In genomic region chr5:24053245-24054190, GRCm38 (mm10) we compare ENCODE assay signal across 9 mouse cellular contexts. TPM values are rescaled to one million over a fixed set of nuclear protein-coding genes. Genes with fewer than 3 reads are reported as not detected.
A peak's percentile ranks its signal among the peaks of the same experiment; 100 is the strongest.
DNase-seq lines count a peak whose midpoint lies in the region; ATAC-seq lines count a peak whose summit lies in the region.
"Had no signal": no experiment of that assay in that cellular context is flagged by ENCODE, and none has a peak within 500 bp of the region (broad histone marks: within the 10 kb centered on the region; RNA-seq: fewer than 3 reads in every experiment).

No protein-coding gene starts in this region.

- no peaks in the 10 kb centered on the region for H3K27me3 ChIP-seq in hindbrain, embryonic 14.5 days (ENCODE audit: control insufficient read depth, insufficient read depth, low read length)
- no peaks in the 10 kb centered on the region for H3K27me3 ChIP-seq in hindbrain, embryonic 16.5 days (replicated peaks; ENCODE audit: control insufficient read depth, insufficient read depth, low read length)
- no peaks in the 10 kb centered on the region for H3K27me3 ChIP-seq in lung, embryonic 16.5 days (ENCODE audit: control insufficient read depth, insufficient read depth, low read depth, low read length)

- ATAC-seq in hindbrain, embryonic 14.5 days (ENCODE audit: low FRiP score): no peak
- no peak for ATAC-seq in hindbrain, embryonic 16.5 days
- ATAC-seq in lung, embryonic 16.5 days (ENCODE audit: low read depth): peak; percentile 87
- ATAC-seq: intestine, postnatal 0 days had no signal

- no peak overlapping the region for H3K4me2 ChIP-seq in hindbrain, embryonic 14.5 days (replicated peaks)
- no peak overlapping the region for H3K4me2 ChIP-seq in hindbrain, embryonic 16.5 days (ENCODE audit: low read length)
- H3K4me2 ChIP-seq in lung, embryonic 16.5 days (ENCODE audit: low read depth, low read length): peak overlapping the region; percentile 26; the same call in 1 of the 2 replicates

- H3K36me3 ChIP-seq in hindbrain, embryonic 14.5 days (replicated peaks; ENCODE audit: control insufficient read depth, insufficient read depth): no peaks in the 10 kb centered on the region
- no peaks in the 10 kb centered on the region for H3K36me3 ChIP-seq in hindbrain, embryonic 16.5 days (ENCODE audit: control insufficient read depth, insufficient read depth, low read length)
- H3K36me3 ChIP-seq in lung, embryonic 16.5 days (ENCODE audit: control insufficient read depth, insufficient read depth, low read length): no peaks in the 10 kb centered on the region

- peaks cover 6% of the 10 kb centered on the region for H3K4me1 ChIP-seq in hindbrain, embryonic 14.5 days (replicated peaks; ENCODE audit: control insufficient read depth, insufficient read depth, low read length)
- no peaks in the 10 kb centered on the region for H3K4me1 ChIP-seq in hindbrain, embryonic 16.5 days (ENCODE audit: control insufficient read depth, insufficient read depth, low read depth, low read length)
- H3K4me1 ChIP-seq in lung, embryonic 16.5 days (replicated peaks; ENCODE audit: control insufficient read depth, insufficient read depth, low read length): peaks cover 12% of the 10 kb centered on the region

- 52% methylated on average over 9 of the region's 9 CpGs for WGBS in hindbrain, embryonic 14.5 days
- 41% methylated on average over 9 of the region's 9 CpGs for WGBS in hindbrain, embryonic 16.5 days
- 26% methylated on average over 9 of the region's 9 CpGs for WGBS in lung, embryonic 16.5 days

- H3K27ac ChIP-seq in hindbrain, embryonic 14.5 days: peak overlapping the region; percentile 32; the same call in 1 of the 2 replicates
- H3K27ac ChIP-seq in hindbrain, embryonic 16.5 days (ENCODE audit: low read depth, low read length): no peak overlapping the region
- peak overlapping the region; percentile 67 for H3K27ac ChIP-seq in lung, embryonic 16.5 days (ENCODE audit: low read length)

- no peak overlapping the region for H3K4me3 ChIP-seq in hindbrain, embryonic 14.5 days (replicated peaks; ENCODE audit: low read length)
- H3K4me3 ChIP-seq in hindbrain, embryonic 16.5 days (ENCODE audit: low read length): no peak overlapping the region
- H3K4me3 ChIP-seq in lung, embryonic 16.5 days (ENCODE audit: low read length): no peak overlapping the region

- H3K9me3 ChIP-seq in hindbrain, embryonic 14.5 days (ENCODE audit: control insufficient read depth, low read length): peaks cover 10% of the 10 kb centered on the region
- peaks cover 3% of the 10 kb centered on the region; the same call in 1 of the 2 replicates for H3K9me3 ChIP-seq in hindbrain, embryonic 16.5 days (ENCODE audit: control insufficient read depth, low read length)
- H3K9me3 ChIP-seq in lung, embryonic 16.5 days (ENCODE audit: control insufficient read depth, low read length): no peaks in the 10 kb centered on the region

- H3K9ac ChIP-seq in hindbrain, embryonic 14.5 days: no peak overlapping the region
- H3K9ac ChIP-seq in hindbrain, embryonic 16.5 days (ENCODE audit: low read depth, low read length): no peak overlapping the region
- no peak overlapping the region for H3K9ac ChIP-seq in lung, embryonic 16.5 days (ENCODE audit: low read length)

- peak; percentile 65 for DNase-seq in hindbrain, embryonic 14.5 days (ENCODE audit: low spot score)
- DNase-seq in Muller cell, postnatal 12 days (ENCODE audit: inconsistent ontology term): peak; percentile 82
- peak; percentile 62 to 71 for DNase-seq in heart, adult 9 months (ENCODE audit: low spot score in 2 of 2)
- DNase-seq in urinary bladder, postnatal 4 days (ENCODE audit: low spot score in 2 of 2): no peak
- DNase-seq in urinary bladder, adult 18-20 months (ENCODE audit: low spot score in 2 of 2): no peak
- no peak for DNase-seq in embryo, embryonic 10 days (ENCODE audit: low spot score)

RNA-seq across cellular contexts. Expression of gene Fam126a, which starts 23.0 kb away (rescaled TPM):
- 37.9 and 41.8 TPM in 2 replicates for polyA plus RNA-seq in hindbrain, embryonic 14.5 days (2014; fragmentation: Nextera tagmentation; extraction: Ambion mirVana)
- polyA plus RNA-seq in hindbrain, embryonic 16.5 days (2015; fragmentation: Nextera tagmentation; extraction: Ambion mirVana): 24.0 and 31.0 TPM in 2 replicates
- polyA plus RNA-seq in lung, embryonic 16.5 days (2015; fragmentation: Nextera tagmentation; extraction: Ambion mirVana): 16.1 and 17.1 TPM in 2 replicates

RNA-seq across cellular contexts. Expression of gene Klhl7, which starts 46.9 kb away (rescaled TPM):
- polyA plus RNA-seq in hindbrain, embryonic 14.5 days (2014; fragmentation: Nextera tagmentation; extraction: Ambion mirVana): 152 and 163 TPM in 2 replicates
- 132 and 134 TPM in 2 replicates for polyA plus RNA-seq in hindbrain, embryonic 16.5 days (2015; fragmentation: Nextera tagmentation; extraction: Ambion mirVana)
- 46.3 and 47.4 TPM in 2 replicates for polyA plus RNA-seq in lung, embryonic 16.5 days (2015; fragmentation: Nextera tagmentation; extraction: Ambion mirVana)

Comparison
In these comparisons a context has a peak if more than half of its experiments do, and no peak if none do; other contexts are left out.
1. DNase-seq: peak in hindbrain, embryonic 14.5 days (single experiment), Muller cell, postnatal 12 days (single experiment) and heart, adult 9 months (2 of 2); none in urinary bladder, postnatal 4 days (0 of 2), urinary bladder, adult 18-20 months (0 of 2) and embryo, embryonic 10 days (single experiment).